Mouse (Mus musculus): ENCODE results near the gene Gm11168.
"Not testable (repeated sequence)": the region's sequence is repeated elsewhere in the genome, so short reads cannot be mapped to it uniquely, and the experiment has no call there.

DNA sequence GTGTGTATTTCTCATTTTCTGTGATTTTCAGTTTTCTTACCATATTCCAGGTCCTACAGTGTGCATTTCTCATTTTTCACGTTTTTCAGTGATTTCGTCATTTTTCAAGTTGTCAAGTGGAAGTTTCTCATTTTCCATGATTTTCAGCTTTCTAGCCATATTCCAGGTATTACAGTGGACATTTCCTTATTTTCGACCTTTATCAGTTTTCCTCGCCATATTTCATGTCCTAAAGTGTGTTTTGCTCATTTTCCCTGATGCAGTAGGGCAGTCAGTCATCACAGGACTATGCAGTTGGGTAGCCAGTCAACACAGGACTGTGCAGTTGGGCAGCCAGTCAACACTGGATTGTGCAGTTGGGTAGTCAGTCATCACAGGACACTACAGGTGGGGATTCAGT is 35.0 kb downstream of the Gm11168 start:
- TF ChIP-seq CTCF (IDR thresholded peaks at IDR 0.05; ENCODE audit: borderline replicate concordance, insufficient read depth, low read length); POLR2A (IDR thresholded peaks at IDR 0.05; ENCODE audit: low read depth, low read length): not testable (repeated sequence)
